Mouse (Mus musculus) testis, adult 2 months (tissue): Measurements from ENCODE around the gene Map4k4.

Experiments used
- CTCF ChIP-seq: fragments of 200-500 bp; IDR thresholded peaks from 2 replicates; pipeline ENCODE4 v1.5.1; 2012; ENCODE audit warnings: low read depth, mild to moderate bottlenecking, inconsistent platforms, low read length, moderate library complexity; ENCODE audit not compliant: control insufficient read depth, insufficient read depth, insufficient replicate concordance
- POLR2A ChIP-seq: fragments of 200-500 bp; IDR thresholded peaks from 2 replicates; pipeline ENCODE4 v1.6.1; 2012; ENCODE audit warnings: low read depth, mild to moderate bottlenecking, inconsistent platforms, low read length, moderate library complexity; ENCODE audit not compliant: control insufficient read depth

- TF ChIP-seq CTCF = no peak
- TF ChIP-seq POLR2A = no peak
These were observed 12.7 kb upstream of the Map4k4 start for GRCm38 (mm10) chr1:39887997-39888396.
